Mouse (Mus musculus): ENCODE results near the gene Sntg2. TPM values are rescaled to one million over a fixed set of nuclear protein-coding genes. Genes with fewer than 3 reads are reported as not detected.

Sntg2 gene
- polyA plus RNA-seq, 1 experiment from 2014 or later, result 3.8 TPM

DNA sequence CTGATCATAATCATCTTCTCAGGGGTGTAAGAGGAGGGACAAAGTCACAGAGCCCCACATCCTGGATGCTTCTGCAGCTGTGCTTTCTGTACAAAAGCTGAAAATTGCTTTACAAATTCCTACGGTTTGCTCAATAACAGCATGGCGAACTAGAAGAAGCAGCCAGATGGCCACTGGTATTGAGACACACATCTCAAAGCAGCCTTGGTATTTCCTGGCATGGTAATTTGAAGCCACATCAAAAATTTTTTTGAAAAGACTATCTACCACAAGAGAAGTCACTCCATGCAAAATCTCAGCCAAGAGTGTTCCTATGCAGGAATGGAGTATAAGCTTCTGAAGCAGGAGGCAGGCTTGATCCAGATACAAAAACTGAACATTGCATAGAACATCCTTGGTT, 195.6 kb downstream of the Sntg2 start:
- H3K9me3 ChIP-seq (replicated peaks; ENCODE audit: control insufficient read depth, low read length), result no peaks in the 10 kb centered on the region

DNA sequence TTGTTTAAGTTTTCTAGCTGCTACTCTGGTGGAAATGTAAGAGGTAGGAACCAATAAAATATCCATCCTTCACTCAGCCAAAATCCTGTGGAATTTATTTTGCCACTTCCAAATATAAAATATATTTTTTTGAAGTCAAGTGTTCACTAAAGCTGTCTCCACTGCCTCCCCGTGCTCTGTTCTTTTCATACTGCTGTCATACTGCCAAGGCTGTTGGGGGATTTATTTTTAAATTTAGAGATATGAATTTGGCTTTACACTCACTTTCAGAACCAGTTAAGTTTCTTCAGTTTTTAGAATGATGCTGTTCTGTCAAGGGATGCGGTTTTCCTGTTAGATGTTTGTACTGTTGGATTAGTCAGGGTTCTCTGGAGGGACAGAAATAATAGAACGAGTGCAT, 204.7 kb downstream of the Sntg2 start:
- Histone ChIP-seq H3K27ac (ENCODE audit: low read depth, low read length) (no peak overlapping the region), H3K4me1 (ENCODE audit: control insufficient read depth, insufficient read depth, low read length) (no peaks in the 10 kb centered on the region), H3K9me3 (replicated peaks; ENCODE audit: control insufficient read depth, low read length) (no peaks in the 10 kb centered on the region), H3K9ac (ENCODE audit: low read depth, low read length) (no peak overlapping the region), H3K4me2 (no peak overlapping the region), H3K4me3 (ENCODE audit: low read depth, low read length) (no peak overlapping the region), H3K27me3 (ENCODE audit: control insufficient read depth, insufficient read depth, low read length) (no peaks in the 10 kb centered on the region), H3K36me3 (ENCODE audit: control insufficient read depth, insufficient read depth, low read length) (no peaks in the 10 kb centered on the region)
- no peak for ATAC-seq (replicated peaks; ENCODE audit: insufficient number of reproducible peaks, low FRiP score, low TSS enrichment)
- 77% methylated on average over 3 of the region's 3 CpGs for WGBS (ENCODE audit: insufficient replicate concordance)

More for the DNA sequence above, 195.6 kb downstream of the Sntg2 start:
- WGBS (ENCODE audit: insufficient replicate concordance), result 78% methylated on average over 2 of the region's 2 CpGs
- Histone ChIP-seq H3K4me3 (ENCODE audit: low read depth, low read length) (no peak overlapping the region), H3K4me1 (ENCODE audit: control insufficient read depth, insufficient read depth, low read length) (no peaks in the 10 kb centered on the region), H3K36me3 (ENCODE audit: control insufficient read depth, insufficient read depth, low read length) (no peaks in the 10 kb centered on the region), H3K27me3 (ENCODE audit: control insufficient read depth, insufficient read depth, low read length) (no peaks in the 10 kb centered on the region), H3K9ac (ENCODE audit: low read depth, low read length) (no peak overlapping the region), H3K4me2 (no peak overlapping the region), H3K27ac (ENCODE audit: low read depth, low read length) (no peak overlapping the region)
- no peak for ATAC-seq (replicated peaks; ENCODE audit: insufficient number of reproducible peaks, low FRiP score, low TSS enrichment)

DNA sequence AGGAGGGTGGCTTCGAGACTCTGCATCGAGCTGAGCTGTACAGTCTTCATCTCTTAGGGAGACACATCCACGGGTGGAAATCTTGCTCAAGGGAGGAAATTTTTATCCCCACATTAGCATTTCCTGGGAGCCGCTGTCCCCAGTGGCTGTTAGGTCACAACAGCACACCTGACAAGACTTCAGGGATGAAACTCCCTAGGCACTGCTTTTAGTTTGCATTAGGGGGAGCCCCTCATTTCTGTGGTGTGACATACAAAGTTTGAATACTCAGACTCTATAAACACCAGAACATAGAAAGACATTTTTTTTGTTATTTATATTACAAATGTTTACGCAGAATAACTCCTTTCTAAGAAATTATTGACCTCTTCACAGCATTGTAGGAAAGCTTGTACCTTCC, 208.6 kb downstream of the Sntg2 start:
- H3K9ac ChIP-seq (ENCODE audit: low read depth, low read length), result no peak overlapping the region
- 72% methylated on average over 5 of the region's 5 CpGs for WGBS (ENCODE audit: insufficient replicate concordance)
- no peaks in the 10 kb centered on the region; the same call in 1 of the 2 replicates for H3K4me1 ChIP-seq (ENCODE audit: control insufficient read depth, insufficient read depth, low read length)
- no peaks in the 10 kb centered on the region for H3K9me3 ChIP-seq (replicated peaks; ENCODE audit: control insufficient read depth, low read length)
- H3K4me3 ChIP-seq (ENCODE audit: low read depth, low read length), result no peak overlapping the region
- no peak overlapping the region for H3K4me2 ChIP-seq
- no peak overlapping the region for H3K27ac ChIP-seq (ENCODE audit: low read depth, low read length)
- H3K27me3 ChIP-seq (ENCODE audit: control insufficient read depth, insufficient read depth, low read length), result no peaks in the 10 kb centered on the region
- ATAC-seq (replicated peaks; ENCODE audit: insufficient number of reproducible peaks, low FRiP score, low TSS enrichment), result no peak
- H3K36me3 ChIP-seq (ENCODE audit: control insufficient read depth, insufficient read depth, low read length), result no peaks in the 10 kb centered on the region

DNA sequence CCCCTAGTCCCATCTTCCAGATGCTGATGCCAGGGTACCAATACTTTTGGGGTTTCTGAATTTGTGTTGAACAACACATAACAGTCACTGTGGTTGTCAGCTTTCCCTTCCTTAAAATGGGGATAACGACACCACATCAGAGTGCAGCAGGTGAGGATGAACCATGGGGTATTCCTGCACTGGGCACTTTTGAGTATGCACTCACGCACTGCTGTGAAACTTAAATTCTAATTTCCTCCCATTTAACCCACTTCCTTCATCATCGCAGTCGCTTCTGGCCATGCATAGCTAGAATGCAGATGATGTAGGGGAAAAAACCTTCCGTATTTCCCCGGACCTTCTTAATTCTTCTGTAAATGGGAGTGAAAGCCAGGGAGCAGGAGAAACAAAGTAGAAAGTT, 209.2 kb downstream of the Sntg2 start:
- no peak for ATAC-seq (replicated peaks; ENCODE audit: insufficient number of reproducible peaks, low FRiP score, low TSS enrichment)
- no peaks in the 10 kb centered on the region for H3K36me3 ChIP-seq (ENCODE audit: control insufficient read depth, insufficient read depth, low read length)
- no peak overlapping the region for H3K9ac ChIP-seq (ENCODE audit: low read depth, low read length)
- H3K4me3 ChIP-seq (ENCODE audit: low read depth, low read length), result no peak overlapping the region
- H3K4me2 ChIP-seq, result no peak overlapping the region
- WGBS (ENCODE audit: insufficient replicate concordance), result 83% methylated on average over 6 of the region's 6 CpGs
- H3K4me1 ChIP-seq (ENCODE audit: control insufficient read depth, insufficient read depth, low read length), result no peaks in the 10 kb centered on the region; the same call in 1 of the 2 replicates
- H3K27ac ChIP-seq (ENCODE audit: low read depth, low read length), result no peak overlapping the region
- H3K9me3 ChIP-seq (replicated peaks; ENCODE audit: control insufficient read depth, low read length), result no peaks in the 10 kb centered on the region
- no peaks in the 10 kb centered on the region for H3K27me3 ChIP-seq (ENCODE audit: control insufficient read depth, insufficient read depth, low read length)

DNA sequence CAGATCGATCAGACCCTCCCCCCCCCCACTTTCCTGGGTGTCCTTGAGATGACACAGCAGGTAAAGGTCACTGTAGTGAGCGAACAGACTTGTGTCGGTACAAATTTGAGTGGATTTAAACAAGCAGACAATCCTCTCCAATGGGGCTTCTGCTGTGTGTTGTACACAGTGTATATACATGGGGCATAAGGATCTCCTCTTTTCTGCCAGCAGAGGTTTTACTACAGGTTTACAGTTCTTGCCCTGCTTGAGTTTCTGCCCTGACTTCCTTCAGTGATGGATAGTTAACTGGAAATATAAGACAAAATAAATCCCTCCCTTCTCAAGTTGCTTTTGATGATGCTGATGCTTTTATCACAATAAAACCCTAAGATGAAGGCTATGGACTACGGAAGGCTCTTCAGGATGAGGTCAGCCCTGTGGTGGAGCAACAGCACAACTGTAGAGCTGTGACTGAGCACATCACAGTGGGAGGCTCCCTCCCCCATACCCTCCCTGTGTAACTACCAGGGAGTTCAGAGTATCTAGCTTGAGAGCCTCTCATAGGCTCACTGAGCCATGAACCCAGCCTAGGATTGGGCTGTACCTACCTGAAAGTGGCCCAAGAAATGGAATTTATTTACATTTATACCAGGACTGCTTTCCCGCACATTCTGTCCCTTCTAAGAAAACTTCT, 211.3 kb downstream of the Sntg2 start:
- Histone ChIP-seq H3K4me1 (ENCODE audit: control insufficient read depth, insufficient read depth, low read length) (no peaks in the 10 kb centered on the region; the same call in 1 of the 2 replicates), H3K36me3 (ENCODE audit: control insufficient read depth, insufficient read depth, low read length) (no peaks in the 10 kb centered on the region), H3K27ac (ENCODE audit: low read depth, low read length) (no peak overlapping the region), H3K27me3 (ENCODE audit: control insufficient read depth, insufficient read depth, low read length) (no peaks in the 10 kb centered on the region), H3K4me3 (ENCODE audit: low read depth, low read length) (no peak overlapping the region), H3K9ac (ENCODE audit: low read depth, low read length) (no peak overlapping the region), H3K9me3 (replicated peaks; ENCODE audit: control insufficient read depth, low read length) (no peaks in the 10 kb centered on the region), H3K4me2 (no peak overlapping the region)
- WGBS (ENCODE audit: insufficient replicate concordance), result 76% methylated on average over 5 of the region's 5 CpGs
- ATAC-seq (replicated peaks; ENCODE audit: insufficient number of reproducible peaks, low FRiP score, low TSS enrichment), result no peak

DNA sequence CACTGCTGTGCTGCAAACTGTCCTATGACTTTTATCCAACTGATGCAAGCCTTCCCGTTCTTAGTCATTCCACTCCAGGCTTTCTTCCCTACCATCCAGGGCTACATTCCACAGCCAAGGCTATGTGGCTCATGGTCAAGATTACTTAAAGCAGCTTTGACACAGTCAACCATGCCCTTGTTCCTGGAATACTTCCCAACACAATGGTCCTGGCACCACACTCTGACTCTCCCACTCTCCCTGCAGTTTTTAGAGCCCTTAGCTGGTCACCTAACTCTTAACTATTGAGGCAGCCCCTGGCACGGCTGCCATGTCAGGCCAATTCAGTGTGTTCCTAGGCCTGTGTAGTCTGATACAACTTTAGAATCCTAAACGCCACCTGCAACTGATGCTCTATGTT, 212.7 kb downstream of the Sntg2 start:
- WGBS (ENCODE audit: insufficient replicate concordance), result 70% methylated on average over 3 of the region's 3 CpGs
- ATAC-seq (replicated peaks; ENCODE audit: insufficient number of reproducible peaks, low FRiP score, low TSS enrichment), result no peak
- no peak overlapping the region for H3K27ac ChIP-seq (ENCODE audit: low read depth, low read length)

DNA sequence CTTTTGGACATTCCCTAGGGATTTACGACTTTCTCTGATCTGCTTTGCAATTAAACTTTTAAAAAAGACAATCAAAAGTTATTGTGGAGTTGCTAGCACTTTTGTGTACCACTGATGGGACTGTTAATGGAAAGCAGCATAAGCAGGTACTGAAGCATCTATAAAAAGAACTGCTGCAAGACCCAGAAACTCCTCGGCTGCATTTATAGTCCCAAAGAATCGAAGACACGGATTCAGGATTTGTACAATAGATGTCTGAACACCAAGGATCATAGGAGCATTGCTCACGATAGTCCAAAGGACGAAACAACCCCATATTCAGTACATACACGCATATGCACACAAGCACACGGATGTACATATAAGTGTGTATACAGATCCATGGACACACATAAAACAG, 213.4 kb downstream of the Sntg2 start:
- Histone ChIP-seq H3K9me3 (replicated peaks; ENCODE audit: control insufficient read depth, low read length) (no peaks in the 10 kb centered on the region), H3K4me1 (ENCODE audit: control insufficient read depth, insufficient read depth, low read length) (no peaks in the 10 kb centered on the region; the same call in 1 of the 2 replicates), H3K4me3 (ENCODE audit: low read depth, low read length) (no peak overlapping the region), H3K36me3 (ENCODE audit: control insufficient read depth, insufficient read depth, low read length) (no peaks in the 10 kb centered on the region), H3K4me2 (no peak overlapping the region), H3K9ac (ENCODE audit: low read depth, low read length) (no peak overlapping the region), H3K27me3 (ENCODE audit: control insufficient read depth, insufficient read depth, low read length) (no peaks in the 10 kb centered on the region), H3K27ac (ENCODE audit: low read depth, low read length) (no peak overlapping the region)
- no peak for ATAC-seq (replicated peaks; ENCODE audit: insufficient number of reproducible peaks, low FRiP score, low TSS enrichment)
- 81% methylated on average over 8 of the region's 8 CpGs for WGBS (ENCODE audit: insufficient replicate concordance)

More for the DNA sequence above, 212.7 kb downstream of the Sntg2 start:
- Histone ChIP-seq H3K4me1 (ENCODE audit: control insufficient read depth, insufficient read depth, low read length) (no peaks in the 10 kb centered on the region; the same call in 1 of the 2 replicates), H3K9ac (ENCODE audit: low read depth, low read length) (no peak overlapping the region), H3K36me3 (ENCODE audit: control insufficient read depth, insufficient read depth, low read length) (no peaks in the 10 kb centered on the region), H3K4me3 (ENCODE audit: low read depth, low read length) (no peak overlapping the region), H3K9me3 (replicated peaks; ENCODE audit: control insufficient read depth, low read length) (no peaks in the 10 kb centered on the region), H3K27me3 (ENCODE audit: control insufficient read depth, insufficient read depth, low read length) (no peaks in the 10 kb centered on the region), H3K4me2 (no peak overlapping the region)

DNA sequence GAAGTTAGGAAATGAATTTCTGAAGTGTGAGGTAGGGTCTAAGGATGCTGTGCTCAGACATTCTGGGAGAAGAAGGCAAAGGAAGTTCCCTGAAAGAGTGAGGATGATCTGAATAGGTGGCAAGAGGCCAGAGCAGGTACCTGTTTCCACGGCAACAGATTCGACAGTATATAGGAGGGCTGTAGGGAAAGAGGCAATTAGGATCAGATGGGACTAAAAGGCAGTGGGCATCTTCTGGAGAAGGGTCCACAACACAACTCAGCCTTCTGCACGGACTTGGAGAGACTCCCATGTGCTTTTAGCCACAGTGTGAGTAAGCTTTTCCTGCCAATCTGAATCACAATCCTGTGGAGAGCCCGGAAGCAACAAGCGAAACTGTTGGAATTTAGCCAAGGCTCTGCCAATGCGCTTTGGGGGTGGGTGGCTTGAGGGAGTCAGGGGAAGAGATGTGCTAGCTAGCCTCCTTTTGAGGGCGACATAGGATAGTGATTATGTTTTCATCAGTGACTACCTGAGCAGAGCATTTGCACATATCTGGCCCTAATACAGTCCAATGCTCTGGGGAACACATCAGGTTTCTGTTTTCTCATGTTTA, 219.0 kb downstream of the Sntg2 start:
- H3K9ac ChIP-seq (ENCODE audit: low read depth, low read length), result no peak overlapping the region
- no peaks in the 10 kb centered on the region for H3K9me3 ChIP-seq (replicated peaks; ENCODE audit: control insufficient read depth, low read length)
- no peak overlapping the region for H3K27ac ChIP-seq (ENCODE audit: low read depth, low read length)
- no peaks in the 10 kb centered on the region for H3K36me3 ChIP-seq (ENCODE audit: control insufficient read depth, insufficient read depth, low read length)
- ATAC-seq (replicated peaks; ENCODE audit: insufficient number of reproducible peaks, low FRiP score, low TSS enrichment), result no peak
- H3K4me3 ChIP-seq (ENCODE audit: low read depth, low read length), result no peak overlapping the region
- H3K4me2 ChIP-seq, result no peak overlapping the region
- no peaks in the 10 kb centered on the region for H3K4me1 ChIP-seq (ENCODE audit: control insufficient read depth, insufficient read depth, low read length)
- 59% methylated on average over 7 of the region's 7 CpGs for WGBS (ENCODE audit: insufficient replicate concordance)
- H3K27me3 ChIP-seq (ENCODE audit: control insufficient read depth, insufficient read depth, low read length), result no peaks in the 10 kb centered on the region

DNA sequence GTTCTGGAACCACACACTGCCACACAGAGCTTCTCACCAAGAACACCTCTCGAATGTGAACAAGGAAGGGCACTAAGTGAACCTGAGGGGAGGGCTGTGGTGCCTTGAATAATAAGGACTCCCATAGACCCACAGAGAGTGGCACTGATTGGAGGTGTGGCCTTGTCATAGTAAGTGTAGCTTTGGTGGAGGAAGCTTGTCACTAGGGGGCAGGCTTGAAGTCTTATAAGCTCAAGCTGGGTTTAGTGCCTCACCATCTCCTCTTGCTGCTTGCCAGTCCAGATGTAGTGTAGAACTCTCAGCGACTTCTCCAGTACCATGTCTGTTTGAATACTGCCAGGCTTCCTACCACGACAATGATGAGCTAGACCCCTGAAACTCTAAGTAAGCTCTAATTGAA, 231.1 kb downstream of the Sntg2 start:
- no peak overlapping the region for H3K4me3 ChIP-seq (ENCODE audit: low read depth, low read length)
- no peaks in the 10 kb centered on the region for H3K36me3 ChIP-seq (ENCODE audit: control insufficient read depth, insufficient read depth, low read length)
- ATAC-seq (replicated peaks; ENCODE audit: insufficient number of reproducible peaks, low FRiP score, low TSS enrichment), result no peak
- H3K27ac ChIP-seq (ENCODE audit: low read depth, low read length), result no peak overlapping the region
- no peak overlapping the region for H3K4me2 ChIP-seq
- 59% methylated on average over 3 of the region's 3 CpGs for WGBS (ENCODE audit: insufficient replicate concordance)
- no peaks in the 10 kb centered on the region for H3K4me1 ChIP-seq (ENCODE audit: control insufficient read depth, insufficient read depth, low read length)
- H3K9me3 ChIP-seq (replicated peaks; ENCODE audit: control insufficient read depth, low read length), result no peaks in the 10 kb centered on the region
- no peaks in the 10 kb centered on the region for H3K27me3 ChIP-seq (ENCODE audit: control insufficient read depth, insufficient read depth, low read length)
- H3K9ac ChIP-seq (ENCODE audit: low read depth, low read length), result no peak overlapping the region

Measured in heart, embryonic 11.5 days (tissue).